Mouse (Mus musculus): Measurements from ENCODE around the gene Slc35e4.
"Not testable (repeated sequence)": the region's sequence is repeated elsewhere in the genome, so short reads cannot be mapped to it uniquely, and the experiment has no call there.

Slc35e4 gene

GRCm38 (mm10) chr11:3913316-3914108 lies 952 bp downstream of the Slc35e4 start:
- DNase-seq (ENCODE audit: low spot score), result peak; percentile 77

GRCm38 (mm10) chr11:3912875-3913271 lies 1.6 kb downstream of the Slc35e4 start:
- no peak for DNase-seq (ENCODE audit: low spot score)

- no peak for DNase-seq (ENCODE audit: low spot score)
Observed at GRCm38 (mm10) chr11:3912100-3912874, 2.2 kb downstream of the Slc35e4 start.

GRCm38 (mm10) chr11:3911440-3911839 lies 3.0 kb downstream of the Slc35e4 start:
- not testable (repeated sequence) for DNase-seq (ENCODE audit: low spot score)

GRCm38 (mm10) chr11:3910513-3911310 lies 3.8 kb downstream of the Slc35e4 start:
- DNase-seq (ENCODE audit: low spot score), result no peak

GRCm38 (mm10) chr11:3909236-3909635 lies 5.2 kb downstream of the Slc35e4 start:
- no peak for DNase-seq (ENCODE audit: low spot score)

GRCm38 (mm10) chr11:3905446-3905845 lies 9.0 kb downstream of the Slc35e4 start:
- DNase-seq (ENCODE audit: low spot score), result no peak

- DNase-seq (ENCODE audit: low spot score), result no peak
Observed at GRCm38 (mm10) chr11:3904673-3905072, 9.8 kb downstream of the Slc35e4 start.

GRCm38 (mm10) chr11:3903046-3903445 lies 11.4 kb downstream of the Slc35e4 start:
- DNase-seq (ENCODE audit: low spot score), result no peak

GRCm38 (mm10) chr11:3902516-3902915 lies 11.9 kb downstream of the Slc35e4 start:
- no peak for DNase-seq (ENCODE audit: low spot score)

GRCm38 (mm10) chr11:3900296-3900695 lies 14.2 kb downstream of the Slc35e4 start:
- DNase-seq (ENCODE audit: low spot score), result no peak

- DNase-seq (ENCODE audit: low spot score), result no peak
Observed at GRCm38 (mm10) chr11:3895933-3896332, 18.5 kb downstream of the Slc35e4 start.

- DNase-seq (ENCODE audit: low spot score), result no peak
Observed at GRCm38 (mm10) chr11:3895458-3895857, 19.0 kb downstream of the Slc35e4 start.

GRCm38 (mm10) chr11:3894406-3895281 lies 19.8 kb downstream of the Slc35e4 start, which contains the start of the genes 4921536K21Rik and Dusp18:
4921536K21Rik (minus strand) TSS chr11:3895098.
Dusp18 (plus strand) TSS chr11:3895240.
- DNase-seq (ENCODE audit: low spot score), result peak; percentile 59

GRCm38 (mm10) chr11:3893970-3894369 lies 20.5 kb downstream of the Slc35e4 start:
- DNase-seq (ENCODE audit: low spot score), result no peak

GRCm38 (mm10) chr11:3887331-3887730 lies 27.1 kb downstream of the Slc35e4 start:
- DNase-seq (ENCODE audit: low spot score), result no peak

GRCm38 (mm10) chr11:3883711-3884110 lies 30.8 kb downstream of the Slc35e4 start:
- DNase-seq (ENCODE audit: low spot score), result no peak

GRCm38 (mm10) chr11:3879836-3880235 lies 34.6 kb downstream of the Slc35e4 start:
- DNase-seq (ENCODE audit: low spot score), result no peak

GRCm38 (mm10) chr11:3878660-3879059 lies 35.8 kb downstream of the Slc35e4 start:
- DNase-seq (ENCODE audit: low spot score), result no peak

GRCm38 (mm10) chr11:3876419-3876818 lies 38.0 kb downstream of the Slc35e4 start:
- DNase-seq (ENCODE audit: low spot score), result no peak

- DNase-seq (ENCODE audit: low spot score), result no peak
Observed at GRCm38 (mm10) chr11:3864343-3864742, 50.1 kb downstream of the Slc35e4 start.

Data from urinary bladder, postnatal 10 days (tissue).